Mouse (Mus musculus) spleen, postnatal 4 days (tissue): ENCODE measurements around the gene Fbxl3.
A peak's percentile ranks its signal among the peaks of the same experiment; 100 is the strongest.

Experiments
- DNase-seq, 2 experiments: peaks; one replicate each; pipeline ENCODE4 v3.0.0; 2022; ENCODE audit warnings: low spot score in 2 of 2

Gene Fbxl3

GRCm38 (mm10) chr14:103085840-103086533 lies 13.4 kb downstream of the Fbxl3 start:
- no peak for DNase-seq

GRCm38 (mm10) chr14:103079209-103079977 lies 20.0 kb downstream of the Fbxl3 start:
- peak in 1 of 2 experiments; percentile 47 for DNase-seq

GRCm38 (mm10) chr14:103078006-103078912 lies 21.1 kb downstream of the Fbxl3 start:
- DNase-seq, result peak in 1 of 2 experiments; percentile 42

GRCm38 (mm10) chr14:103077272-103078005 lies 21.9 kb downstream of the Fbxl3 start:
- peak in 1 of 2 experiments; percentile 41 for DNase-seq

- no peak for DNase-seq
Observed at GRCm38 (mm10) chr14:103075166-103075565, 24.2 kb downstream of the Fbxl3 start.

GRCm38 (mm10) chr14:103073825-103074224 lies 25.5 kb downstream of the Fbxl3 start:
- DNase-seq, result no peak

GRCm38 (mm10) chr14:103072731-103073130 lies 26.6 kb downstream of the Fbxl3 start:
- DNase-seq, result peak in 1 of 2 experiments; percentile 54

GRCm38 (mm10) chr14:103071471-103071870 lies 27.9 kb downstream of the Fbxl3 start:
- peak in 1 of 2 experiments; percentile 47 for DNase-seq

- peak; percentile 38 to 74 for DNase-seq
Observed at GRCm38 (mm10) chr14:103070790-103071189, 28.6 kb downstream of the Fbxl3 start.

- peak; percentile 92 to 95 for DNase-seq
Observed at GRCm38 (mm10) chr14:103069864-103070611, 29.3 kb downstream of the Fbxl3 start, which contains the start of gene Cln5. Gene Cln5, plus strand, starts transcription at chr14:103070216.

GRCm38 (mm10) chr14:103069465-103069863 lies 29.9 kb downstream of the Fbxl3 start:
- peak in 1 of 2 experiments; percentile 57 for DNase-seq

GRCm38 (mm10) chr14:103065294-103066167 lies 33.8 kb downstream of the Fbxl3 start:
- DNase-seq, result peak; percentile 79 to 90

GRCm38 (mm10) chr14:103059495-103059894 lies 39.9 kb downstream of the Fbxl3 start:
- peak; percentile 16 to 55 for DNase-seq

- DNase-seq, result peak; percentile 28 to 67
Observed at GRCm38 (mm10) chr14:103058998-103059397, 40.4 kb downstream of the Fbxl3 start.

GRCm38 (mm10) chr14:103056601-103057000 lies 42.8 kb downstream of the Fbxl3 start:
- DNase-seq, result no peak

GRCm38 (mm10) chr14:103054731-103055130 lies 44.6 kb downstream of the Fbxl3 start:
- DNase-seq, result peak in 1 of 2 experiments; percentile 57

GRCm38 (mm10) chr14:103051159-103051769 lies 48.1 kb downstream of the Fbxl3 start:
- peak; percentile 80 to 92 for DNase-seq

- no peak for DNase-seq
Observed at GRCm38 (mm10) chr14:103048292-103049086, 50.9 kb downstream of the Fbxl3 start.
